Mouse (Mus musculus) stomach, postnatal 0 days (tissue): ENCODE results near the gene Rheb. TPM values are rescaled to one million over a fixed set of nuclear protein-coding genes. Genes with fewer than 3 reads are reported as not detected.

ENCODE experiments used
- ATAC-seq: fragments of 200-750 bp; cut with Nextera tagmentation; 2 replicates; pipeline ENCODE4 v1.8.0; 2017; ENCODE audit not compliant: low FRiP score, low TSS enrichment
- DNase-seq: peaks from one replicate; pipeline ENCODE4 v3.0.0-alpha.2; 2016; ENCODE audit warnings: low spot score
- H3K27ac ChIP-seq: fragments of 300-500 bp; sonication (generic); replicated peaks from 2 replicates; pipeline ENCODE4 v1.5.1; 2014; ENCODE audit warnings: mild to moderate bottlenecking, control low read depth
- H3K27me3 ChIP-seq: fragments of 300-500 bp; sonication (generic); 2 replicates; pipeline ENCODE4 v1.6.1; 2014; ENCODE audit warnings: low read length; ENCODE audit not compliant: control insufficient read depth, insufficient read depth
- H3K36me3 ChIP-seq: fragments of 300-500 bp; sonication (generic); 2 replicates; pipeline ENCODE4 v1.6.1; 2014; ENCODE audit warnings: low read length, mixed read lengths; ENCODE audit not compliant: control insufficient read depth, insufficient read depth
- H3K4me1 ChIP-seq: fragments of 300-500 bp; sonication (generic); replicated peaks from 2 replicates; pipeline ENCODE4 v1.6.1; 2014; ENCODE audit warnings: antibody characterized with exemption; ENCODE audit not compliant: control insufficient read depth, insufficient read depth
- H3K4me2 ChIP-seq: fragments of 300-500 bp; sonication (generic); replicated peaks from 2 replicates; pipeline ENCODE4 v1.6.1; 2014; ENCODE audit warnings: low read depth, mild to moderate bottlenecking, control low read depth, moderate library complexity
- H3K4me3 ChIP-seq: fragments of 300-500 bp; sonication (generic); 2 replicates; pipeline ENCODE4 v1.5.1; 2014; ENCODE audit warnings: low read depth, low read length, control low read depth
- H3K9ac ChIP-seq: fragments of 300-500 bp; sonication (generic); 2 replicates; pipeline ENCODE4 v1.6.1; 2014; ENCODE audit warnings: mild to moderate bottlenecking, low read length, control low read depth, mixed read lengths
- H3K9me3 ChIP-seq: fragments of 300-500 bp; sonication (generic); 2 replicates; pipeline ENCODE4 v1.6.1; 2016; ENCODE audit warnings: low read length; ENCODE audit not compliant: control insufficient read depth
- CTCF ChIP-seq: IDR thresholded peaks from 2 replicates; pipeline ENCODE4 v1.5.1; 2016; ENCODE audit warnings: antibody characterized with exemption, low read depth, mild to moderate bottlenecking, moderate library complexity
- EP300 ChIP-seq: optimal IDR thresholded peaks from 2 replicates; pipeline ENCODE3; 2016; ENCODE audit warnings: antibody characterized with exemption
- WGBS: fragments of 180-500 bp; shearing (Covaris S2); extraction: QIAGEN DNeasy Blood & Tissue Kit; methylation state at CpG from one replicate; pipeline ENCODE4 v1.1.7; 2014; 5-methylcytosine and 5-hydroxymethylcytosine counted together
- polyA plus RNA-seq: library from polyadenylated mRNA; unstranded; fragments of >200 nt; fragmentation: Nextera tagmentation; extraction: Ambion mirVana; gene quantifications from 2 replicates; pipeline ENCODE4 v1.2.1, GENCODE M21; 2015

The Rheb gene
- polyA plus RNA-seq, 1 experiment from 2014 or later: 218 TPM

DNA sequence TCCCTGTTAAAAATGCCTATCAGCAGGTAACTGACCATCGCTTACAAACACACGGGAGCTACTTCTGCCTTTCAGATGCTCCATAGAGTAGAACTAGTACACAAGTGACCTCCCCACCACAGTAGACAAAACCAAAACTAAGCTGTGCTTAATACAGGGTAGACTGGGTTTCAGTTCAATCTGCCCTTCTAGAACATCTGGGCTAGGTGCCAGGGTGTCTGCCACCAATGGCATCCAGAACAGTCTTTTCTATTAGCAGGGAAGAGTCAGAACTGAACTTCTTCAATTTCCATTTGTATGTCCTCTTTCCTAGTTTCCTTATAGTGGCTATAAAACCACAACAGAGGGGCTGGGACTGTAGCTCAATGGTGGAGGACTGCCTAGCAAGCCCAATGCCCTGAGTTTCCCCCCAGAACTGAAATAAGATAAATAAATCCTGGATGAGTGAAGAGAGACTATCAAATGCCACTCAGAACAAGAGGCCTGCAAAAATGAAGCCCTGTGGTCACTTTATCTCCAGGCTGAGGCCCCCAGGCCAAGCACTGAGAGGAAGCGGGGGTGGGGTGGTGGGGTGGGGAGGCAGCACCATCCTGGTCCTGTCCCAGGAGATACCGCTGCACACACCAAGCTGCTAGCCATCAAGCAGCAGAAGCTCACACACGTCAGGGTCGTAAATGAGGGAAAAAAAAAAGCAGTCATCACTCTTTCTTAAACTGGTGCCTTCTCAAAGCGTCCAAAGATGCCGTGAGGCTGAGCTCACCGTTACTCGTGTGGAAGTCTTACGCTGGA, 35.6 kb upstream of the Rheb start:
- DNase-seq (no peak), ATAC-seq (no peak)
- H3K36me3 ChIP-seq: peaks cover 7% of the 10 kb centered on the region; the same call in 1 of the 2 replicates
- H3K4me1 ChIP-seq: no peaks in the 10 kb centered on the region
- H3K9ac ChIP-seq: no peak overlapping the region
- TF ChIP-seq CTCF (no peak), EP300 (no peak)
- no peaks in the 10 kb centered on the region for H3K27me3 ChIP-seq
- no peaks in the 10 kb centered on the region for H3K9me3 ChIP-seq
- 65% methylated on average over 11 of the region's 11 CpGs for WGBS
- 0 out of 2 replicates have a peak overlapping the region, but pooled peaks have one; percentile 35 for H3K27ac ChIP-seq
- no peak overlapping the region for H3K4me3 ChIP-seq
- no peak overlapping the region for H3K4me2 ChIP-seq

DNA sequence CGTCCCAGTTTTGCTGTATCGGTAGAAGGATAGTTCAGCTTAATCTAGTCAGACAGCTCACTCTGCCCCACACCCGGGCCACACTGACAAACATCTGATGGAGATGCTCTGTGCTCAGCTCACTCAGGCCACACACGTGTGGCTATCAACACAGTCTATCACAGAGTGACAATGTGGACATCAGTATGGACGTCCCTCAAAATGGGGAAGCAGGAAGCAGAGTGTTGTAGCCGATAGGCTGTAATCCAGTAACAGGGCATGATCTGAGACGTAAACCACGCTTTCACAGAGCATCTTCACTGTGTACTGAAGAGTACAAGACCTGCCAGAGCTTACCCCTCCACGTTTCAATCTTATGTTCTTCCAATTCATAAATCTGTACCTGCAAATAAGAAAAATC, 34.2 kb upstream of the Rheb start:
- ATAC-seq: no peak
- Histone ChIP-seq H3K4me3 (no peak overlapping the region), H3K9ac (no peak overlapping the region), H3K27ac (no peak overlapping the region), H3K4me1 (no peaks in the 10 kb centered on the region), H3K4me2 (no peak overlapping the region), H3K36me3 (peaks cover 7% of the 10 kb centered on the region; the same call in 1 of the 2 replicates), H3K9me3 (no peaks in the 10 kb centered on the region), H3K27me3 (no peaks in the 10 kb centered on the region)
- TF ChIP-seq CTCF (no peak), EP300 (no peak)
- WGBS: 81% methylated on average over 9 of the region's 9 CpGs
- no peak for DNase-seq

DNA sequence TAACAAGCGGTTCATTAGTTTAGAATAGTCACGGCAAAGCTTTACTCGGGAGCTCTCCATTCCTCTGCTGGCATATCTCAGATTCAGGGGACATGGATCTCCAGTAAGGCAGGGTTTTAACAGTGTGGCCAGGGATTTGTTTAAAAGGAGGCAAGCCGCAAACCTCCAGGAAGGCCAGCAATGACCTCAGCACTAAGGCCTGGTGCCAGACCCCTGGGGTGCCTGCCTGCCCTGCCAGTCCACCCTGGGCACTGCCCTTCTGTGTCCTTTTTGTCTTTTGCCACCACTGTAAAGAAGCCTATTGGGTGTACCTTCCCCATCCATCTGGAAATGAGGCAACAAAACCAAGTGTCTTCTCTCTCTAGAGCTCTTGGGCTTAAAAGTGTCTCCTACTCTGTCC, 31.7 kb upstream of the Rheb start:
- Histone ChIP-seq H3K4me1 (no peaks in the 10 kb centered on the region), H3K36me3 (peaks cover 9% of the 10 kb centered on the region; the same call in 1 of the 2 replicates), H3K4me3 (no peak overlapping the region), H3K4me2 (no peak overlapping the region), H3K27me3 (no peaks in the 10 kb centered on the region), H3K9ac (no peak overlapping the region), H3K9me3 (no peaks in the 10 kb centered on the region), H3K27ac (no peak overlapping the region)
- 60% methylated on average over 4 of the region's 4 CpGs for WGBS
- DNase-seq: no peak
- TF ChIP-seq EP300: no peak
- TF ChIP-seq CTCF: no peak
- ATAC-seq: no peak

DNA sequence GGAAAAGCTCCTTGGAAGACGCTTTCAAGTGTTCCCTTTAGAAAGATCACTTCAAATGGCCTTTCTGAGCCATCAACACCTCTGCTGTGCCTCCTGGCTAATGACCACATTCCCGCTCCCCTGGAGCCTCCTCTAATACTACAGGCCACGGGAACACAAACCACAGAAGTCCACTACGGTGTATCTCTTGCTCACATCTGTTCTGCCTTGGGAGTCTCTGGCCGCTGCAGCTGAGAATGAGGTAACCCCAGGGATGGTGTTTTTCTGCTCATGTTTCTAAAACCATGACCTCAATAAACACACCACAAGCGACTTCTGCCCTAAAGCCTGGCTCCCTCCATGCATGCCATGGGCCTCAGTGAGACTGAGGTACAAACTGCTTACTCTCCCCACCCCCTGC, 30.8 kb upstream of the Rheb start:
- Histone ChIP-seq H3K4me3 (no peak overlapping the region), H3K4me1 (no peaks in the 10 kb centered on the region), H3K9ac (no peak overlapping the region), H3K27me3 (no peaks in the 10 kb centered on the region), H3K9me3 (no peaks in the 10 kb centered on the region), H3K27ac (no peak overlapping the region), H3K4me2 (no peak overlapping the region), H3K36me3 (peaks cover 6% of the 10 kb centered on the region; the same call in 1 of the 2 replicates)
- ATAC-seq: no peak
- 64% methylated on average over 6 of the region's 6 CpGs for WGBS
- no peak for DNase-seq
- TF ChIP-seq EP300 (no peak), CTCF (no peak)

DNA sequence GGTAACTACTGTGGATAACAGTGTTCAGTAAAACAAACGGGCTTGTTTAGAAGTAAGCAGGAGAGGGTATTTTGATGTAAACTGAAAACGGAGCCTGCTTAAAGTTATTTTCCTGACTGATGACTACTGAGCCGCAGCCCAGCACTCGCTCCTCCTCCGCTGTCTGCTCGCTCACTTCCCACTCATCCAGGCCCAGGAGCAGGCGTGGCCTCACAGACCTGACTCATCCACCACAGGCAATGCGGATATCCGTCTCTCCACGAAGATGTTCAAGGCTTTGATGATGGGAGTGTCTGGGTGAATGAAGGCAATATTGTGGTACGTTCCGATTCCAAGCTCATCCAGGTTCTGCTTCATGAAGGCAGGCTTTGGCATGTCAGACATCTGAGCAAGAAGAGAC, 28.9 kb upstream of the Rheb start:
- no peaks in the 10 kb centered on the region for H3K27me3 ChIP-seq
- H3K36me3 ChIP-seq: peaks cover 12% of the 10 kb centered on the region
- no peak overlapping the region for H3K27ac ChIP-seq
- no peak overlapping the region for H3K9ac ChIP-seq
- 73% methylated on average over 12 of the region's 12 CpGs for WGBS
- no peak for ATAC-seq
- H3K4me3 ChIP-seq: no peak overlapping the region
- no peak overlapping the region for H3K4me2 ChIP-seq
- no peaks in the 10 kb centered on the region for H3K9me3 ChIP-seq
- DNase-seq: no peak
- TF ChIP-seq EP300 (no peak), CTCF (no peak)
- H3K4me1 ChIP-seq: no peaks in the 10 kb centered on the region

DNA sequence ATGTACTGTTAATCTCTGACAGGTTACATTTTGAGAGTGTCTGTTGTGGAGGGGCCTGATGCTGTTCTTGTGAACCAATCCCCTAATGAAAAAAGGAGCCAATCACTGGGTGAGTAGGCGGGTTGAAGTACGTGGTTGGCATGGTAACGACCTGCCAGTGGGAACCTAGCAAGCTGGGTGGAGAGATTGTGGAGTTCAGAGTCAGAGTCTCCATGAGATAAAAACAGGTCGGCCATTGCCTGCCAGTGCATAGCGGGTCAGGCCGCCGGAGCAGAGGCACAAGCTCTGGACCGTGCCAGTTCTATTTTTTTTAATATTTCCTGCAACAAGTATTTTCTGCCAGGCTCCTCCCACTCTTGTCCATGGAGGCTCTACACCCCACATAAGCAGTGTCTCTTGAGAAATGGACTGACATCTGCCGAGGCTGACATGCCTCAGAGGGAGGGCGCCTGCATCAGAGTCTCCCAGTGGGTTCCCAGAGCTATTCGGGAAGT, 27.4 kb upstream of the Rheb start:
- no peak overlapping the region for H3K9ac ChIP-seq
- no peak overlapping the region for H3K4me3 ChIP-seq
- H3K9me3 ChIP-seq: no peaks in the 10 kb centered on the region
- WGBS: 66% methylated on average over 11 of the region's 11 CpGs
- no peaks in the 10 kb centered on the region for H3K4me1 ChIP-seq
- H3K27me3 ChIP-seq: no peaks in the 10 kb centered on the region
- H3K36me3 ChIP-seq: peaks cover 9% of the 10 kb centered on the region
- DNase-seq (no peak), ATAC-seq (no peak)
- H3K27ac ChIP-seq: no peak overlapping the region
- H3K4me2 ChIP-seq: no peak overlapping the region
- no peak for TF ChIP-seq EP300
- TF ChIP-seq CTCF: no peak
